Mouse (Mus musculus) right cerebral cortex, postnatal 10 days (tissue): ENCODE measurements around the gene Disp2.

ENCODE experiments used
- DNase-seq, 2 experiments: peaks; one replicate each; pipeline ENCODE4 v3.0.0; 2021; ENCODE audit warnings: low spot score in 2 of 2

Disp2 gene

GRCm38 (mm10) chr2:118779504-118780480 is at the start of gene Disp2:
Disp2 (plus strand) TSS chr2:118779719.
- DNase-seq, result peak; percentile 97

GRCm38 (mm10) chr2:118729816-118730621 is 49.5 kb upstream of the Disp2 start:
- peak in 1 of 2 experiments; percentile 27 for DNase-seq

GRCm38 (mm10) chr2:118730622-118730915 is 49.0 kb upstream of the Disp2 start:
- peak; percentile 83 to 90 for DNase-seq

- DNase-seq, result peak in 1 of 2 experiments; percentile 18
Observed at GRCm38 (mm10) chr2:118731981-118732380, 47.5 kb upstream of the Disp2 start.

GRCm38 (mm10) chr2:118733341-118733740 is 46.2 kb upstream of the Disp2 start:
- DNase-seq, result peak; percentile 74 to 84

- peak in 1 of 2 experiments; percentile 9 for DNase-seq
Observed at GRCm38 (mm10) chr2:118740341-118740740, 39.2 kb upstream of the Disp2 start.

- DNase-seq, result peak; percentile 33 to 77
Observed at GRCm38 (mm10) chr2:118741183-118741582, 38.3 kb upstream of the Disp2 start.

- no peak for DNase-seq
Observed at GRCm38 (mm10) chr2:118743261-118743943, 36.1 kb upstream of the Disp2 start.

- DNase-seq, result peak in 1 of 2 experiments; percentile 16
Observed at GRCm38 (mm10) chr2:118744621-118745020, 34.9 kb upstream of the Disp2 start.

- DNase-seq, result peak; percentile 95
Observed at GRCm38 (mm10) chr2:118745232-118745884, 34.2 kb upstream of the Disp2 start, which contains the start of gene Inafm2. Inafm2 (plus strand) TSS chr2:118745758.

GRCm38 (mm10) chr2:118745915-118746901 is 33.3 kb upstream of the Disp2 start:
- peak; percentile 53 to 57 for DNase-seq

- DNase-seq, result peak; percentile 67 to 69
Observed at GRCm38 (mm10) chr2:118747301-118747960, 32.1 kb upstream of the Disp2 start.

GRCm38 (mm10) chr2:118749341-118749884 is 30.1 kb upstream of the Disp2 start:
- DNase-seq, result no peak

GRCm38 (mm10) chr2:118750476-118750875 is 29.0 kb upstream of the Disp2 start:
- no peak for DNase-seq

GRCm38 (mm10) chr2:118751896-118752791 is 27.4 kb upstream of the Disp2 start:
- no peak for DNase-seq

GRCm38 (mm10) chr2:118752792-118753108 is 26.8 kb upstream of the Disp2 start:
- DNase-seq, result no peak

- no peak for DNase-seq
Observed at GRCm38 (mm10) chr2:118754143-118754542, 25.4 kb upstream of the Disp2 start.

GRCm38 (mm10) chr2:118755407-118755806 is 24.1 kb upstream of the Disp2 start:
- no peak for DNase-seq
